Mouse (Mus musculus): ENCODE measurements around the gene Ndufc2. TPM values are rescaled to one million over a fixed set of nuclear protein-coding genes. Genes with fewer than 3 reads are reported as not detected.

Ndufc2 gene
- 308 and 330 TPM in 2 replicates for polyA plus RNA-seq (2016; fragmentation: Nextera tagmentation; extraction: Ambion mirVana)

- peaks cover 34% of the 10 kb centered on the region for H3K36me3 ChIP-seq
Measured at GRCm38 (mm10) chr7:97399960-97400715, at the start of gene Ndufc2. Ndufc2 (plus strand) TSS chr7:97400003.

DNA sequence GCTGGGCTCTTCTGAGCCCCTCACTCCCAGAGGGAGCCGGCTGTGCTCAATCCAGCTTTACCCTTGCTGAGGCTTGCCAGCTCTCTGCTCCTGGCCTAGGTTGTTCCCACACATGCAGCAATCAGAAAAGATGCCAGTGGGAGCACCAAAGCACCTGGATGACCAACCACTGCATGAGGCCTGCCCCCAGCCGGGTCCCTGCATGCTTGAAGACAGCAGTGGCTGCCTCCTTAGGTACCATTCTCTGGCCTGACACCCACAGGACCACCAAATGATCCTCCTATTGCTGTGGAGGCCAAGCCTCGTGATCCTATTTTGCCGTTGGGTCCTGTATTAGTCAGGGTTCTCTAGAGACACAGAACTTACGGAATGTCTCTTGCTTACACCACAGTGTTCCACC, 48.9 kb upstream of the Ndufc2 start:
- Histone ChIP-seq H3K27ac (replicated peaks) (no peak overlapping the region; the same call in 1 of the 2 replicates), H3K36me3 (peaks cover 7% of the 10 kb centered on the region; the same call in 1 of the 2 replicates), H3K9me3 (replicated peaks) (no peaks in the 10 kb centered on the region), H3K4me1 (peaks cover 14% of the 10 kb centered on the region; the same call in 1 of the 2 replicates), H3K4me3 (no peak overlapping the region), H3K27me3 (ENCODE audit: low read depth, poor library complexity, severe bottlenecking) (no peaks in the 10 kb centered on the region)
- WGBS = 83% methylated on average over 5 of the region's 5 CpGs
- DNase-seq (ENCODE audit: low spot score) = no peak

More at GRCm38 (mm10) chr7:97399960-97400715, at the start of gene Ndufc2:
- Histone ChIP-seq H3K4me1 (peaks cover 26% of the 10 kb centered on the region), H3K4me3 (peak within 1 kb of the TSS; percentile 87), H3K27ac (replicated peaks) (peak within 1 kb of the TSS; percentile 93), H3K27me3 (ENCODE audit: low read depth, poor library complexity, severe bottlenecking) (no peaks in the 10 kb centered on the region), H3K9me3 (replicated peaks) (no peaks in the 10 kb centered on the region; the same call in 1 of the 2 replicates)
- peak; percentile 82 for DNase-seq (ENCODE audit: low spot score)
- 2% methylated on average over 54 of the region's 54 CpGs for WGBS

DNA sequence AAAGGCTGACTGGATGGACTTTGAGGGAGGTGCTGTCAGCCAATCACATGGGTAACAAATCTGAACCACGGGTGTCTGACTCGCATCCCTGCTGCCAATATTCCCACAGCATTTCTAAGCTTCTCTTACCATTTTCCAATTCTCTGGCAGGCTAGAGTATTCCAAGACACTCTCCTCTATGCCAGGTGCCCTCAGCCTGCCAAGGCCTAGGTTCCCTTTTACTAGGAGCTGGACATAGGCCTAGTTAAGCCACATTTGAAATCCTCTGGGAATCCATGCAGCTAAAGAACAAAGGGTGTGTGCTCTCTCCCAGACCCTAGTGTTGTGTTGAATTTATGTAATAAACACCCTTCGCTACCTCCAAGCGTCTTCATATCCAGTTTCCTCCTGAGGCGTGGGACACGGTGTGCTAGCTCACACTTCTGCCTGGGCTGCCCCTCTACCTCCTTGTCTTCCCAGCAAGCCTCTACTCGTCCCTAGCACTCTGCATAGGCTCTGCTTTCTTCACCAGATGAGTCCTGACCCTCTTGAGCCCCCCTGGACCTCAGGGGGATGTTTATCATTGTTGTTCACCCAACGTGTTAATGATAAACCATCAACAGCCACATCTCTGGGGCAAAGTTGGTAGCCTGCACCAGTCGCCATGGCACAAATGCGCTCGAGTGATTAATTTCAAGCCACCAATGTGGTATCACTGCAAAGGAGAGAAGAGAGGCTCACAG, 47.9 kb upstream of the Ndufc2 start:
- peaks cover 7% of the 10 kb centered on the region; the same call in 1 of the 2 replicates for H3K36me3 ChIP-seq
- WGBS = 91% methylated on average over 11 of the region's 11 CpGs
- H3K27me3 ChIP-seq (ENCODE audit: low read depth, poor library complexity, severe bottlenecking) = no peaks in the 10 kb centered on the region
- no peak overlapping the region for H3K4me3 ChIP-seq
- DNase-seq (ENCODE audit: low spot score) = no peak
- no peak overlapping the region for H3K27ac ChIP-seq (replicated peaks)
- no peaks in the 10 kb centered on the region for H3K9me3 ChIP-seq (replicated peaks)
- peaks cover 14% of the 10 kb centered on the region; the same call in 1 of the 2 replicates for H3K4me1 ChIP-seq

- no peak overlapping the region for H3K4me3 ChIP-seq
- no peak overlapping the region for H3K27ac ChIP-seq (replicated peaks)
- no peaks in the 10 kb centered on the region for H3K27me3 ChIP-seq (ENCODE audit: low read depth, poor library complexity, severe bottlenecking)
- no peak for DNase-seq (ENCODE audit: low spot score)
- no peaks in the 10 kb centered on the region for H3K9me3 ChIP-seq (replicated peaks)
- 91% methylated on average over 6 of the region's 6 CpGs for whole genome bisulfite sequencing
- H3K4me1 ChIP-seq = peaks cover 14% of the 10 kb centered on the region; the same call in 1 of the 2 replicates
- H3K36me3 ChIP-seq = no peaks in the 10 kb centered on the region
Measured at GRCm38 (mm10) chr7:97353356-97353755, 46.4 kb upstream of the Ndufc2 start.

- H3K27me3 ChIP-seq (ENCODE audit: low read depth, poor library complexity, severe bottlenecking) = no peaks in the 10 kb centered on the region
- H3K4me3 ChIP-seq = no peak overlapping the region
- H3K27ac ChIP-seq (replicated peaks) = no peak overlapping the region
- H3K36me3 ChIP-seq = no peaks in the 10 kb centered on the region
- peaks cover 14% of the 10 kb centered on the region; the same call in 1 of the 2 replicates for H3K4me1 ChIP-seq
- H3K9me3 ChIP-seq (replicated peaks) = no peaks in the 10 kb centered on the region
- no peak for DNase-seq (ENCODE audit: low spot score)
- WGBS = 46% methylated on average over 13 of the region's 13 CpGs
Measured at GRCm38 (mm10) chr7:97355068-97355841, 44.5 kb upstream of the Ndufc2 start.

DNA sequence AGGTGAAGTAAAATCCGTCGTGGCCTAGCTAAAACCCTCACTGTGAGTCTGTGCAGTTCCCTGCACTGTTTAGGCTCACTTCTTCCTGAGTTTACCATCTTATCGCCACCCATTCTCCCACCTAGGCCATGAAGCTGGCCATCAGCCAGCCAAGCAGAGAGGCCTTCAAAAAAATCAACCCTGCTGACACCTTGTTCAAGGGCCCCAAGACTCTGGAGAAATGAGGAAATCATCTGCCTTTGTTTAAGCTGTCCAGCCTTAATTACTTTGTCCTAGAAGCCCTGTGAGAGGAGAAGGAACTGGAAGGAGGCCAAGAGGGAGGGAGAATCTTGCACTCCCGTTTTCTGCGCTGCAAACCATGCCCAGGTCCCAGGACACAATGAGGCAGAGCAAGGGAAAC, 43.5 kb upstream of the Ndufc2 start:
- no peaks in the 10 kb centered on the region for H3K36me3 ChIP-seq
- H3K4me3 ChIP-seq = no peak overlapping the region
- no peak for DNase-seq (ENCODE audit: low spot score)
- H3K9me3 ChIP-seq (replicated peaks) = no peaks in the 10 kb centered on the region
- H3K27me3 ChIP-seq (ENCODE audit: low read depth, poor library complexity, severe bottlenecking) = no peaks in the 10 kb centered on the region
- H3K4me1 ChIP-seq = peaks cover 12% of the 10 kb centered on the region; the same call in 1 of the 2 replicates
- H3K27ac ChIP-seq (replicated peaks) = no peak overlapping the region
- 81% methylated on average over 5 of the region's 5 CpGs for WGBS

DNA sequence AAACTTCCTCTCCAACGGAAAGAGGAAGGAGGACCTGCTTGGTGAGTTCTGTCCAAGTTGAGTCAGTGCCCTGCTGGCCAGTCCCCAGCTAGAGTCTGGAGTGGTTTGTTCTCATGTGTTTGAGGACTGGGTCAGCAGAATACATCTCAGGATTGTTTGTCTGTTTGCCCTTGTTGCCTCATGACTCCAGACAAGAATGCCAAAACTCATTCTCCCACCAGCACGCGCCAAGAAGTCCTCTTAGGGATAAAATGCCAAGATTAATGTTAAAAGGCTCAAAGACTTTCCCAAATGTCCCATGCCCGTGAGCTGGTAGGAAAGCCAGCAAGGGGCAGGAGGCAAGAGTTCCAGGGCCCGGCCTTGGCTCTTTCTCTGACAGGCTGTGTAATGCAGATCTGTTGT, 42.9 kb upstream of the Ndufc2 start:
- no peak for DNase-seq (ENCODE audit: low spot score)
- 0 out of 2 replicates have a peak, but pooled peaks cover 6% of the 10 kb centered on the region for H3K4me1 ChIP-seq

GRCm38 (mm10) chr7:97357840-97358239, 42.0 kb upstream of the Ndufc2 start:
- Histone ChIP-seq H3K4me1 (0 out of 2 replicates have a peak, but pooled peaks cover 6% of the 10 kb centered on the region), H3K27ac (replicated peaks) (no peak overlapping the region), H3K27me3 (ENCODE audit: low read depth, poor library complexity, severe bottlenecking) (no peaks in the 10 kb centered on the region), H3K36me3 (no peaks in the 10 kb centered on the region), H3K9me3 (replicated peaks) (no peaks in the 10 kb centered on the region), H3K4me3 (no peak overlapping the region)
- DNase-seq (ENCODE audit: low spot score) = no peak
- 88% methylated on average over 3 of the region's 3 CpGs for WGBS

More for the DNA sequence above, 42.9 kb upstream of the Ndufc2 start:
- no peaks in the 10 kb centered on the region for H3K27me3 ChIP-seq (ENCODE audit: low read depth, poor library complexity, severe bottlenecking)
- H3K9me3 ChIP-seq (replicated peaks) = no peaks in the 10 kb centered on the region
- no peak overlapping the region for H3K4me3 ChIP-seq
- H3K36me3 ChIP-seq = no peaks in the 10 kb centered on the region
- WGBS = 84% methylated on average over 5 of the region's 5 CpGs
- no peak overlapping the region for H3K27ac ChIP-seq (replicated peaks)

GRCm38 (mm10) chr7:97358347-97358746, 41.5 kb upstream of the Ndufc2 start:
- 87% methylated on average over 4 of the region's 4 CpGs for WGBS
- H3K4me3 ChIP-seq = no peak overlapping the region
- H3K36me3 ChIP-seq = no peaks in the 10 kb centered on the region
- H3K27ac ChIP-seq (replicated peaks) = no peak overlapping the region
- no peak for DNase-seq (ENCODE audit: low spot score)
- H3K4me1 ChIP-seq = 0 out of 2 replicates have a peak, but pooled peaks cover 6% of the 10 kb centered on the region
- H3K9me3 ChIP-seq (replicated peaks) = no peaks in the 10 kb centered on the region
- no peaks in the 10 kb centered on the region for H3K27me3 ChIP-seq (ENCODE audit: low read depth, poor library complexity, severe bottlenecking)

DNA sequence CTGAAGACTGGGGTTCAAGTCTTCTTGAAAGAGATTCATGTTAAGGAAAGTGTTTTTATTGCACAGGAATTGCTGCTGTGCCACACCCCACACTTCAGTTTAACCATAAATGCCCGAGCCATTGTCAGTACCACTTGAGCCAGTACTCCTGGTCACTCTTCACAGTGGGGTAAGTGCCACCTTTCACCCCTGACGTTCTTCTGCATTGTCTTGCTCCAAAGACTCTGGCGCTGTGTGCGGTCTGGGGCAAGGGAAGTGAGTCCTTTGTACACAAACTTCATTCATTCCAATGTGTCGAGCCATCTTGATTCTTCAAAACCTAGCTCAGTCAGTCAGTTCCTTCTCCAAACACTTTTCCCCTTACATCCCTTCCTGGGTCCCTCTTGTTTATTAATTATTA, 39.6 kb upstream of the Ndufc2 start:
- Histone ChIP-seq H3K27me3 (ENCODE audit: low read depth, poor library complexity, severe bottlenecking) (no peaks in the 10 kb centered on the region), H3K4me3 (no peak overlapping the region), H3K9me3 (replicated peaks) (no peaks in the 10 kb centered on the region), H3K27ac (replicated peaks) (no peak overlapping the region), H3K4me1 (0 out of 2 replicates have a peak, but pooled peaks cover 6% of the 10 kb centered on the region), H3K36me3 (no peaks in the 10 kb centered on the region)
- no peak for DNase-seq (ENCODE audit: low spot score)
- WGBS = 72% methylated on average over 5 of the region's 5 CpGs

DNA sequence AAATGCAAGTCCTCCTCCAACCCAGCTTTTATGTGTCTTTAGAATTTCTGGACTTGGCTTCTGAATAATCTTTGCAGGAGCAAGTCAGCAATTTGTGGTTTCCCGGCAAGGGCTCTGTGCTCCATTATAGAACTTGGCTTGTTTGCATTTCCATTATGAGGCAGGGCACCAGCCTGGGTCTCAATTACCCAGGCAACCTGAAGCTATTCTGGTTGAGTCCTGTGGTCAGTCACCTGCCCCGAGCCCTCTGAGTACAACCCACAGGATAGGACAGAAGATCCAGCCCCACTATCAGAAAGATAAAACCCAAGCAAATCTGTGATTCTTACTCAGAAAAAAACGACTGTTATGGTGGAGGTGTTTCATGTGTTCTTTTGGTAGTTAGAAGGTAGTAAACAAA, 38.8 kb upstream of the Ndufc2 start:
- 52% methylated on average over 3 of the region's 3 CpGs for WGBS
- H3K4me3 ChIP-seq = no peak overlapping the region
- H3K27ac ChIP-seq (replicated peaks) = no peak overlapping the region
- no peak for DNase-seq (ENCODE audit: low spot score)
- H3K9me3 ChIP-seq (replicated peaks) = no peaks in the 10 kb centered on the region
- H3K4me1 ChIP-seq = 0 out of 2 replicates have a peak, but pooled peaks cover 6% of the 10 kb centered on the region
- H3K27me3 ChIP-seq (ENCODE audit: low read depth, poor library complexity, severe bottlenecking) = no peaks in the 10 kb centered on the region
- H3K36me3 ChIP-seq = no peaks in the 10 kb centered on the region

DNA sequence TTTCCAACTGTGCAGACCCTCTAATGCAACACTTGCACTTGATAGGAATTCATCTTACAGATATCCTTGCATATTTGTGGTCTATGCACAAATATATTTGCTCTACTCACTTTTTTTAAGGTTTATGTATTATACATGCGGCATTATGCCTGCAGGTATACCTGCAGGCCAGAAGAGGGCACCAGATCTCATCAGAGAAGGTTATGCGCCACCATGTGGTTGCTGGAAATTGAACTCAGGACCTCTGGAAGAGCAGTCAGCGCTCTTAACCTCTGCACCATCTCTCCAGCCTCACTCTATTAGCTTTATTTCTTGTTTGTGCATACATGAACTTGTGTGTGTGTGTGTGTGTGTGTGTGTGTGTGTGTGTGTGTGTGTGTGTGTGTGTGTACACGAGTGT, 38.3 kb upstream of the Ndufc2 start:
- Histone ChIP-seq H3K36me3 (no peaks in the 10 kb centered on the region), H3K27me3 (ENCODE audit: low read depth, poor library complexity, severe bottlenecking) (no peaks in the 10 kb centered on the region), H3K4me1 (0 out of 2 replicates have a peak, but pooled peaks cover 6% of the 10 kb centered on the region), H3K27ac (replicated peaks) (no peak overlapping the region), H3K9me3 (replicated peaks) (no peaks in the 10 kb centered on the region), H3K4me3 (no peak overlapping the region)
- peak; percentile 37 for DNase-seq (ENCODE audit: low spot score)
- 31% methylated on average over 4 of the region's 4 CpGs for WGBS
